Mouse (Mus musculus) CH12.LX (cell line): ENCODE measurements around the gene Myo15b. TPM values are rescaled to one million over a fixed set of nuclear protein-coding genes. Genes with fewer than 3 reads are reported as not detected.

Experiments
- DNase-seq: peaks from one replicate; pipeline ENCODE4 v3.0.0-alpha.2; 2013; ENCODE audit errors: extremely low read depth
- H3K27ac ChIP-seq: 2 replicates; pipeline ENCODE4 v1.5.1; 2012; ENCODE audit warnings: low read depth, mild to moderate bottlenecking, control low read depth, moderate library complexity; ENCODE audit not compliant: insufficient read depth
- H3K27me3 ChIP-seq: replicated peaks from 2 replicates; pipeline ENCODE3; 2012; ENCODE audit warnings: inconsistent platforms
- H3K36me3 ChIP-seq, 2 experiments: replicated peaks in 1 of 2; 2 replicates each; pipeline versions ENCODE3 to v1.6.1; 2012; ENCODE audit warnings: inconsistent platforms in 1 of 2, low read length in 1 of 2, mild to moderate bottlenecking in 1 of 2, mixed read lengths in 1 of 2, moderate library complexity in 1 of 2; ENCODE audit not compliant: control insufficient read depth in 1 of 2, insufficient read depth in 1 of 2
- H3K4me1 ChIP-seq, 2 experiments: 2 replicates each; pipeline ENCODE4 v1.6.1; 2012; ENCODE audit warnings: inconsistent platforms in 1 of 2, moderate library complexity in 1 of 2; ENCODE audit not compliant: insufficient read depth in 2 of 2, control insufficient read depth in 1 of 2
- H3K4me2 ChIP-seq: 2 replicates; pipeline ENCODE4 v1.6.1; 2012; ENCODE audit warnings: low read depth, mild to moderate bottlenecking, control low read depth; ENCODE audit not compliant: poor library complexity, insufficient read depth, severe bottlenecking
- H3K4me3 ChIP-seq, 3 experiments: fragments of 150-350 bp in 1 of 3; sonication (generic) in 1 of 3; replicated peaks in 1 of 3; 2 replicates each; pipeline versions ENCODE3 to v1.5.1; 2011 to 2012; ENCODE audit warnings: low read depth in 2 of 3, low read length in 2 of 3, mild to moderate bottlenecking in 2 of 3, moderate library complexity in 2 of 3, control low read depth in 1 of 3, improper control_type of control experiment in 1 of 3, inconsistent platforms in 1 of 3, mixed read lengths in 1 of 3; ENCODE audit not compliant: poor library complexity in 1 of 3
- H3K79me2 ChIP-seq: replicated peaks from 2 replicates; pipeline ENCODE4 v1.6.1; 2012; ENCODE audit warnings: mild to moderate bottlenecking, moderate library complexity; ENCODE audit not compliant: control insufficient read depth, poor library complexity, insufficient read depth, severe bottlenecking; ENCODE audit errors: extremely low read depth
- H3K9ac ChIP-seq: 2 replicates; pipeline ENCODE4 v1.6.1; 2012; ENCODE audit warnings: low read depth, mild to moderate bottlenecking, control low read depth, moderate library complexity; ENCODE audit not compliant: insufficient read depth
- H3K9me3 ChIP-seq: replicated peaks from 2 replicates; pipeline ENCODE3; 2012; ENCODE audit warnings: low read length, inconsistent platforms, mixed read lengths
- CHD2 ChIP-seq: IDR thresholded peaks from 2 replicates; pipeline ENCODE4 v1.6.1; 2011; ENCODE audit warnings: low read length, improper control_type of control experiment
- E2F4 ChIP-seq: IDR thresholded peaks from 2 replicates; pipeline ENCODE4 v1.6.1; 2011; ENCODE audit warnings: low read depth, low read length, improper control_type of control experiment; ENCODE audit not compliant: insufficient replicate concordance
- ELF1 ChIP-seq: IDR thresholded peaks from 2 replicates; pipeline ENCODE4 v1.6.1; 2014; ENCODE audit warnings: low read depth, mild to moderate bottlenecking, inconsistent platforms, low read length, improper control_type of control experiment
- EP300 ChIP-seq: IDR thresholded peaks from 2 replicates; pipeline ENCODE4 v1.6.1; 2011; ENCODE audit warnings: low read length, improper control_type of control experiment
- ETS1 ChIP-seq: conservative IDR thresholded peaks from 2 replicates; pipeline ENCODE4 v1.6.1; 2012; ENCODE audit warnings: low read depth, mild to moderate bottlenecking, inconsistent platforms, low read length, improper control_type of control experiment, moderate library complexity
- GABPA ChIP-seq: IDR thresholded peaks from 2 replicates; pipeline ENCODE4 v1.6.1; 2012; ENCODE audit warnings: low read depth, low read length, improper control_type of control experiment, inconsistent platforms; ENCODE audit not compliant: insufficient replicate concordance
- HCFC1 ChIP-seq: IDR thresholded peaks from 2 replicates; pipeline ENCODE4 v1.6.1; 2012; ENCODE audit warnings: low read depth, mild to moderate bottlenecking, inconsistent platforms, low read length, improper control_type of control experiment
- IRF4 ChIP-seq: IDR thresholded peaks from 2 replicates; pipeline ENCODE4 v1.6.1; 2014; ENCODE audit warnings: low read depth, mild to moderate bottlenecking, inconsistent platforms, low read length, improper control_type of control experiment
- JUND ChIP-seq: conservative IDR thresholded peaks from 2 replicates; pipeline ENCODE4 v1.6.1; 2011; ENCODE audit warnings: low read depth, low read length, improper control_type of control experiment
- KAT2A ChIP-seq: IDR thresholded peaks from 2 replicates; pipeline ENCODE4 v1.6.1; 2012; ENCODE audit warnings: low read length, improper control_type of control experiment, inconsistent platforms; ENCODE audit not compliant: insufficient replicate concordance
- MAFK ChIP-seq: IDR thresholded peaks from 2 replicates; pipeline ENCODE4 v1.6.1; 2011; ENCODE audit warnings: low read length, improper control_type of control experiment; ENCODE audit not compliant: insufficient replicate concordance
- MYC ChIP-seq: IDR thresholded peaks from 2 replicates; pipeline ENCODE4 v1.6.1; 2011; ENCODE audit warnings: low read depth, mild to moderate bottlenecking, improper control_type of control experiment, low read length
- PAX5 ChIP-seq: IDR thresholded peaks from 2 replicates; pipeline ENCODE4 v1.6.1; 2012; ENCODE audit warnings: low read length, inconsistent platforms, mixed read lengths
- POLR2A ChIP-seq: IDR thresholded peaks from 2 replicates; pipeline ENCODE4 v1.6.1; 2011; ENCODE audit warnings: low read depth, mild to moderate bottlenecking, improper control_type of control experiment, low read length
- POLR2AphosphoS2 ChIP-seq: IDR thresholded peaks from 2 replicates; pipeline ENCODE4 v1.6.1; 2011; ENCODE audit warnings: low read depth, low read length, improper control_type of control experiment
- SIN3A ChIP-seq: IDR thresholded peaks from 2 replicates; pipeline ENCODE4 v1.6.1; 2012; ENCODE audit warnings: low read length, improper control_type of control experiment, inconsistent platforms
- SMC3 ChIP-seq: IDR thresholded peaks from 2 replicates; pipeline ENCODE4 v1.6.1; 2011; ENCODE audit warnings: low read depth, low read length, improper control_type of control experiment
- UBTF ChIP-seq: IDR thresholded peaks from 2 replicates; pipeline ENCODE4 v1.6.1; 2012; ENCODE audit warnings: low read depth, mild to moderate bottlenecking, inconsistent platforms, low read length, improper control_type of control experiment, moderate library complexity
- USF1 ChIP-seq: IDR thresholded peaks from 2 replicates; pipeline ENCODE4 v1.6.1; 2014; ENCODE audit warnings: low read depth, mild to moderate bottlenecking, inconsistent platforms, low read length, improper control_type of control experiment
- USF2 ChIP-seq: conservative IDR thresholded peaks from 2 replicates; pipeline ENCODE4 v1.6.1; 2011; ENCODE audit warnings: low read depth, low read length, improper control_type of control experiment
- ZC3H11A ChIP-seq: IDR thresholded peaks from 2 replicates; pipeline ENCODE4 v1.6.1; 2012; ENCODE audit warnings: low read depth, mild to moderate bottlenecking, inconsistent platforms, low read length, improper control_type of control experiment
- ZKSCAN1 ChIP-seq: IDR thresholded peaks from 2 replicates; pipeline ENCODE4 v1.6.1; 2012; ENCODE audit warnings: low read depth, inconsistent platforms, low read length, improper control_type of control experiment, borderline replicate concordance
- ZMIZ1 ChIP-seq: IDR thresholded peaks from 2 replicates; pipeline ENCODE4 v1.6.1; 2012; ENCODE audit warnings: low read depth, mild to moderate bottlenecking, inconsistent platforms, low read length, improper control_type of control experiment
- dilution Hi-C: fragments of 300-500 bp; cut with MboI; formaldehyde crosslinking; loops from 2 replicates; pipeline ENCODE4 v1.14.3; 2020; ENCODE audit warnings: low sequenced_read_pairs; ENCODE audit not compliant: extremely low pct_unique_long_range_greater_than_20kb, extremely low pct_ligation_motif_present
- in situ Hi-C: fragments of 300-500 bp; cut with MboI; formaldehyde crosslinking; loops from 3 replicates; pipeline ENCODE4 v1.14.3; 2019; ENCODE audit warnings: low sequenced_read_pairs, low pct_ligation_motif_present, low pct_unique_long_range_greater_than_20kb, mixed read lengths
- polyA plus RNA-seq: library from polyadenylated mRNA; unstranded; fragments of >175 nt; gene quantifications from 2 replicates; pipeline ENCODE4 v1.2.1, GENCODE M21; 2012; ENCODE audit warnings: low read depth; ENCODE audit not compliant: insufficient read length
- total RNA-seq, 2 experiments: library from RNA; depleted of rRNA; stranded (reverse); fragments of 300-350 nt in 1 of 2; fragments of >200 nt in 1 of 2; gene quantifications; 2 replicates each; pipeline ENCODE4 v1.2.3; 2012 to 2014

Myo15b gene
- total and polyA plus RNA-seq, 3 experiments = 0.21 to 0.43 TPM; not detected in 1

DNA sequence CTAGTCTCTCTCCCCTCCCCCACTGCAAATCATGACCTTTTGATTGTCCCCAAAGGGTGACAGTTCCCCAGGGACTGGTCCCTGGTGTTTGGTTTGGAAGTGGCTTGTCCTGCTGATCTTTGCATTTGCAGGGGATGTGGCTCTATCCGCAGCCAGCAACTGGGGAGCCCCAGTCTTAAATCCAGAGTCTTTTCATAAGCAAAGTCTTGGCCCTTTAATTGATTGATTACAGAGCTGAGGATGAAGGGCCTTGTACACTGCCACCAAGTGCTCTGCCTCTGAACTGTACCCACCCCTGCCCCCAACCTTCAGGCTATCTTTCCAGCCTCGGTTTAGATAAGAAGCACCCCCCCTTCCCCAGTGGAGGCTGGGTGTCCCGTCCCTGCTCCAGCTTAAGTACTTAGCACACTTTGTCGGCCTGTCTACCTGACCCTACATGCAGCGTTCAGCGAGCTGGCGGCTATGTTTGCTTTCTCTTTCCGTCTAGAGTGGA, 25.1 kb upstream of the Myo15b start:
- peaks cover 0 to 23% of the 10 kb centered on the region in 2 experiments for H3K36me3 ChIP-seq

GRCm38 (mm10) chr11:115834033-115834432, 24.2 kb upstream of the Myo15b start:
- peaks cover 0 to 21% of the 10 kb centered on the region in 2 experiments for H3K36me3 ChIP-seq
- no peaks in the 10 kb centered on the region for H3K27me3 ChIP-seq
- no peak overlapping the region for H3K27ac ChIP-seq
- no peak for DNase-seq
- H3K9me3 ChIP-seq = no peaks in the 10 kb centered on the region
- H3K4me2 ChIP-seq = no peak overlapping the region
- no peaks in the 10 kb centered on the region for H3K79me2 ChIP-seq
- H3K4me1 ChIP-seq = 0 out of 4 replicates have a peak, but pooled peaks cover 2 to 3% of the 10 kb centered on the region in 2 experiments
- H3K4me3 ChIP-seq = no peak overlapping the region
- dilution Hi-C loops = no loop called here
- in situ Hi-C loops = no loop called here
- TF ChIP-seq SMC3 = no peak
- no peak for TF ChIP-seq USF1
- TF ChIP-seq POLR2AphosphoS2 = no peak
- no peak for TF ChIP-seq ZMIZ1
- TF ChIP-seq SIN3A = no peak
- no peak for TF ChIP-seq GABPA
- no peak for TF ChIP-seq ELF1
- TF ChIP-seq CHD2 = no peak
- no peak for TF ChIP-seq UBTF
- no peak for TF ChIP-seq ZC3H11A
- no peak overlapping the region for H3K9ac ChIP-seq

More for the DNA sequence above, 25.1 kb upstream of the Myo15b start:
- Histone ChIP-seq H3K9ac (no peak overlapping the region), H3K4me1 (no peaks in the 10 kb centered on the region), H3K9me3 (no peaks in the 10 kb centered on the region), H3K4me3 (no peak overlapping the region), H3K4me2 (no peak overlapping the region), H3K27ac (no peak overlapping the region), H3K79me2 (no peaks in the 10 kb centered on the region), H3K27me3 (no peaks in the 10 kb centered on the region)
- in situ Hi-C loops (no loop called here), dilution Hi-C loops (no loop called here)
- no peak for DNase-seq
- no peak for TF ChIP-seq JUND
- no peak for TF ChIP-seq ZC3H11A
- no peak for TF ChIP-seq HCFC1
- TF ChIP-seq PAX5 = no peak
- no peak for TF ChIP-seq ZKSCAN1
- no peak for TF ChIP-seq UBTF
- TF ChIP-seq EP300 = no peak
- no peak for TF ChIP-seq SMC3
- TF ChIP-seq E2F4 = no peak
- TF ChIP-seq SIN3A = no peak
- TF ChIP-seq ETS1 = no peak
- TF ChIP-seq IRF4 = no peak
- no peak for TF ChIP-seq ZMIZ1
- TF ChIP-seq CHD2 = no peak
- TF ChIP-seq POLR2A = no peak
- no peak for TF ChIP-seq MYC
- TF ChIP-seq USF2 = no peak
- no peak for TF ChIP-seq MAFK
- no peak for TF ChIP-seq KAT2A
- no peak for TF ChIP-seq GABPA
